Mouse (Mus musculus) neural tube, embryonic 14.5 days (tissue): ENCODE data around the gene Stk24. TPM values are rescaled to one million over a fixed set of nuclear protein-coding genes. Genes with fewer than 3 reads are reported as not detected.

Source experiments
- ATAC-seq: fragments of 200-750 bp; cut with Nextera tagmentation; 2 replicates; pipeline ENCODE4 v1.8.0; 2017; ENCODE audit warnings: low read depth, mild to moderate bottlenecking, moderate TSS enrichment, moderate library complexity
- H3K27ac ChIP-seq: fragments of 300-500 bp; sonication (generic); 2 replicates; pipeline ENCODE4 v1.5.1; 2014; ENCODE audit warnings: low read depth, mild to moderate bottlenecking, control low read depth, low read length, moderate library complexity, mixed read lengths
- H3K27me3 ChIP-seq: fragments of 300-500 bp; sonication (generic); 2 replicates; pipeline ENCODE4 v1.6.1; 2014; ENCODE audit warnings: low read length; ENCODE audit not compliant: control insufficient read depth, insufficient read depth
- H3K36me3 ChIP-seq: fragments of 300-500 bp; sonication (generic); 2 replicates; pipeline ENCODE4 v1.6.1; 2014; ENCODE audit warnings: low read length, mixed read lengths; ENCODE audit not compliant: control insufficient read depth, insufficient read depth
- H3K4me1 ChIP-seq: fragments of 300-500 bp; sonication (generic); 2 replicates; pipeline ENCODE4 v1.6.1; 2014; ENCODE audit warnings: low read length; ENCODE audit not compliant: control insufficient read depth, insufficient read depth
- H3K4me2 ChIP-seq: fragments of 300-500 bp; sonication (generic); 2 replicates; pipeline ENCODE4 v1.6.1; 2014; ENCODE audit warnings: mild to moderate bottlenecking, low read depth, low read length, control low read depth
- H3K4me3 ChIP-seq: fragments of 300-500 bp; sonication (generic); 2 replicates; pipeline ENCODE4 v1.5.1; 2014; ENCODE audit warnings: low read depth, low read length, control low read depth, mixed read lengths
- H3K9ac ChIP-seq: fragments of 300-500 bp; sonication (generic); replicated peaks from 2 replicates; pipeline ENCODE4 v1.6.1; 2014; ENCODE audit warnings: low read depth, mild to moderate bottlenecking, control low read depth, low read length, mixed read lengths
- H3K9me3 ChIP-seq: fragments of 300-500 bp; sonication (generic); 2 replicates; pipeline ENCODE4 v1.6.1; 2016; ENCODE audit warnings: low read length; ENCODE audit not compliant: control insufficient read depth
- WGBS: fragments of 180-500 bp; shearing (Covaris S2); extraction: QIAGEN DNeasy Blood & Tissue Kit; methylation state at CpG from one replicate; pipeline ENCODE4 v1.1.7; 2014; 5-methylcytosine and 5-hydroxymethylcytosine counted together
- polyA plus RNA-seq: library from polyadenylated mRNA; unstranded; fragments of >200 nt; fragmentation: Nextera tagmentation; extraction: Ambion mirVana; gene quantifications from 2 replicates; pipeline ENCODE4 v1.2.1, GENCODE M21; 2014

The Stk24 gene
- polyA plus RNA-seq, 1 experiment from 2014 or later = 19.9 TPM

DNA sequence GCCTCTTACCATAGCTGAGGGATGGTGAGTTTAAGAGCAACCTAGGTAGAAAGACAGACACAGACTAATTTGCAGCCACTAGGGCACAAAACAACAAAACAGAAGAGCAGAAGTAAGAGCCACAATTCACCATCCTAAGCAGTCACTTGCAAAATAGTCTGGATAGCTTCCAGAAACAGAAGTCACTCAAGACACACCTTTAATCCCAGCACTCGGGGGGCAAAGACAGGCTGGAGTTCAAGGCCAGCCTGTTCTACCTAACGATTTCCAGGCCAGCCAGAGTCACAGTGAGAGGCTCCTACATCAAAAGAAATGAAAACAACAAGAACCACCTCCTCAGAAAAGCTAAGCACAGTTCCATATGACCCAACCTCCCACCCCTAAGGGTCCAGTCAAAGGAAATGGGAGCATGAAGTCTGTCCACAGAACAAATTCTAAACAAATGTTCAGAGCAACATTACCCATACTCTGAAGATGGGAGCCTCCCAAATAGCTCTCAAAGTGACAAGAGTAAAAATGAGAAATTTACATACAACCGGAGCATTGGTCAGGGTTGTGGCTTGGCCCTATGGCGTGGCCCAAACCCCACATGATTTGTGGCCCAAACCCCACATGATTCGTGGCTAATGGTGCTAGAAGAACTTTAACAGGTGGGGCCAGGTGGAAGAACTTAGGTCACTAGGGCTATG, 50.3 kb downstream of the Stk24 start:
- no peak overlapping the region for H3K4me2 ChIP-seq
- no peaks in the 10 kb centered on the region for H3K9me3 ChIP-seq
- no peak overlapping the region for H3K9ac ChIP-seq
- WGBS = 85% methylated on average over 5 of the region's 5 CpGs
- H3K27ac ChIP-seq = no peak overlapping the region
- no peak overlapping the region for H3K4me3 ChIP-seq
- no peaks in the 10 kb centered on the region for H3K4me1 ChIP-seq
- no peaks in the 10 kb centered on the region for H3K36me3 ChIP-seq
- ATAC-seq = no peak
- H3K27me3 ChIP-seq = no peaks in the 10 kb centered on the region

DNA sequence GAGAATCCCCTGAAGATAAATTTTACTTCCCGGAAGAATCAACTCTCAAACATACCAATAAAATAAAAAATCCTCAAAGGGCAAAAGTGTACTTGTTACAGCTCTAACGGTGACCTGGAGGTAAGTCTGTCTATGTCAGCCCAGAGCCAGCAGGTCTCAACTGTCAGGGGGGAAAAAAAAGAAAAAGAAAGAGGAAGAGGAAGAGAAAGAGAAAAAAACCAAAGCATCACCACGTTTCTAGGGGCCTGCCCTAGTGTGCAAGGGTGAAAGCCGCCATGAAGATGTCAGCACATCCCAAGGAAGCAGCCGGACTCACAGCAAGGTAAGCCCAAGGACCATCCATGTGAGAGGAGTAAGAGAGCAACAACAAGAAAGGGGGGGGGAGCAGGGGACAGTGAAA, 50.9 kb downstream of the Stk24 start:
- Histone ChIP-seq H3K4me3 (no peak overlapping the region), H3K36me3 (no peaks in the 10 kb centered on the region), H3K27ac (no peak overlapping the region), H3K4me2 (no peak overlapping the region), H3K27me3 (no peaks in the 10 kb centered on the region), H3K4me1 (no peaks in the 10 kb centered on the region), H3K9me3 (no peaks in the 10 kb centered on the region), H3K9ac (no peak overlapping the region)
- 89% methylated on average over 5 of the region's 5 CpGs for WGBS
- ATAC-seq = no peak

DNA sequence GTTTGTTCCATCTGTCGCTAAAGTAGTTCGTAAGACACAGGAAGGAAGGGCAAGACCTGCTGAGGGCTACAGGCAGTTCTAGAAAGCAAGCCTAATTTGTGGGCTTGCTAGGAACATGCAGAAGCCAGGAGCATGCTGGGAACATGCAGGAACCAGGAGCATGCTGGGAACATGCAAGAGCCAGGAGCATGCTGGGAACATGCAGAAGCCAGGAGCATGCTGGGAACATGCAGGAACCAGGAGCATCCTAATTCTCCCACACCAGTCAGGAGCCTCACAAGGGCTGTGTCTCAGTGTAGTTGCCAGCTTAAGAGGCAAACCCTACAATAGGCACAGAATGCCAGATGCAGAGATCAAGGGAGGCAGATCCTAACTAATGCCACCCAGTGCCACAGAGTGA, 53.4 kb downstream of the Stk24 start:
- 87% methylated on average over 2 of the region's 2 CpGs for WGBS
- H3K27me3 ChIP-seq = no peaks in the 10 kb centered on the region
- H3K9me3 ChIP-seq = no peaks in the 10 kb centered on the region
- no peaks in the 10 kb centered on the region for H3K4me1 ChIP-seq
- no peak overlapping the region for H3K9ac ChIP-seq
- H3K4me3 ChIP-seq = no peak overlapping the region
- H3K4me2 ChIP-seq = no peak overlapping the region
- H3K36me3 ChIP-seq = no peaks in the 10 kb centered on the region
- no peak for ATAC-seq
- no peak overlapping the region for H3K27ac ChIP-seq

DNA sequence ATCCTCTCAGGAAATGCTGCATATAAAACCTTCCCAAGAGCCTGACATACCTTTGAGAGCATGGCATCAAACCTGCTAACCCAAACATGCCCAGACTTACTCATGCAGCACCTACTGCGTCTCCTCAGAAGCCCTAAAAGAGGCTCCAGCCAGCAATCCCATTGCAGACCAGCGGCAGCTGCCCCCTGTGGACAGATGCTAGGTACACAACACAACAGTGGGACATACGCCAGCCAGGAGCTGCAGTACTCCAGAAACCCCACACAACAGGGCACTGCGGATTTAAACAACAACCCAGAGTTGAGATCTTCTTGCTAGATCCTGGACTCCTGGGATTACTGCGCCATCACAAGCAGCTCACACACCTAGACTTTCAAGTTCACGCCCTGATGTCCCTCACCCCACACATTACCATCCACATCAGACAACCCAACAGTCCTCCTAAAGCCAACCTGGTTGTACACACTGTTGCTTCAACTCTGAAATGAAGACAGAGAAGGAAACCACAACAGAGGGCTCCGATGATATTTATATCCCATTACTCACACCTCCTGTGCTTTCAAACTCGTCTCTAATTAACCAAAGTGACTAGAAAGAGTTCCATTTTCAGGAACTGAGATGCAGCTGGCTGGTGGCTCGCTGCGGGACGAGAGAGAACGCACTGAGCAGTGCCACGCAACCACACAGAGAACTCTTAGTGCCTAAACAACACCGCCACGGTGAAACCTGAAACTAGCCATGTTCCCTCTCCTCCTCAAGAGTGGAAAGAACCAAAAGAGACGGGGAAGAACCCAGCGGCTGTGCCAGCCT, 55.1 kb downstream of the Stk24 start:
- Histone ChIP-seq H3K27ac (no peak overlapping the region), H3K4me3 (no peak overlapping the region), H3K9ac (no peak overlapping the region), H3K9me3 (no peaks in the 10 kb centered on the region), H3K4me2 (no peak overlapping the region), H3K27me3 (no peaks in the 10 kb centered on the region), H3K4me1 (no peaks in the 10 kb centered on the region), H3K36me3 (no peaks in the 10 kb centered on the region)
- 89% methylated on average over 17 of the region's 17 CpGs for WGBS
- no peak for ATAC-seq

DNA sequence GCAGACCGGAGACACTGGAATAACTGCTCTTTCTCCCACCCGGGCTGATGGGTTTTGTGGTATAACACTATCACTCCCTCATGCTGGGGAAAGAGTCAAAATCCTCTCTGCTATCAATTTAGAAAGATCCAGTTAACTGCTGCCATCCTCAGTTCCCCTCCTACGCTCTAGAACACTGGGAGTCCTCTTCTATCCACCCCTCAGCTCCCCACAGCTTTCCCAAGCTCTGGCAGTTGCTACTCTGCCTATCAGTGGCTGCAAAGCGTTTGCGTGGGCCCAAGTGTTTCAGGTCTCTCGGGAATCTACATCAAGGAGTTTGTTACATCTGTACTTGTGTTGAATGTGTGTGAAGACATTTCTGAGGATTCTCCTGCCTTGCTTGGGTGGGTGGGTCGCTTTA, 57.2 kb downstream of the Stk24 start:
- WGBS = 84% methylated on average over 7 of the region's 7 CpGs
- H3K4me2 ChIP-seq = no peak overlapping the region
- H3K27me3 ChIP-seq = no peaks in the 10 kb centered on the region
- no peak for ATAC-seq
- H3K36me3 ChIP-seq = no peaks in the 10 kb centered on the region
- H3K9ac ChIP-seq = no peak overlapping the region
- no peak overlapping the region for H3K4me3 ChIP-seq
- H3K27ac ChIP-seq = no peak overlapping the region
- no peaks in the 10 kb centered on the region for H3K9me3 ChIP-seq
- H3K4me1 ChIP-seq = no peaks in the 10 kb centered on the region

DNA sequence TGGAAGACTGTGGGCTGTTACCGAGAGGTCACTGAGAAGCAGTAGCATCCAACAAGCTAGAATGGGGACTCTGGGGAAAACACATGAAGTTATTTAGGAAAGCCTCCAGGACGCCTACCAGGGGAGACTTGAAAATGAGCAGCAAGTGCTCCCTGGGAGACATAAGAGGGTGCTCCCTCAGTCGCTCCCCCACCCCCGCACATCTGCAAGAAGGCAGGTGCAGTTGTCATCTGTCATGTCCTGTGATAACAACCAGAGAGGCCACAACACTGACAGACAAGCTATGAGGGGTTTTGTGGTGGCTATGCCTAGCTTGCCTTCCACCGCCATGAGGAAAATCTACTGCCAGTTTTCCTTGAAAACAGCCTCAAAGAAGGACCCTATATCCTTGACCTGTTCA, 57.7 kb downstream of the Stk24 start:
- Histone ChIP-seq H3K9ac (no peak overlapping the region), H3K9me3 (no peaks in the 10 kb centered on the region), H3K4me2 (no peak overlapping the region), H3K4me1 (no peaks in the 10 kb centered on the region), H3K36me3 (no peaks in the 10 kb centered on the region), H3K27me3 (no peaks in the 10 kb centered on the region), H3K27ac (no peak overlapping the region), H3K4me3 (no peak overlapping the region)
- no peak for ATAC-seq
- 90% methylated on average over 5 of the region's 5 CpGs for WGBS

DNA sequence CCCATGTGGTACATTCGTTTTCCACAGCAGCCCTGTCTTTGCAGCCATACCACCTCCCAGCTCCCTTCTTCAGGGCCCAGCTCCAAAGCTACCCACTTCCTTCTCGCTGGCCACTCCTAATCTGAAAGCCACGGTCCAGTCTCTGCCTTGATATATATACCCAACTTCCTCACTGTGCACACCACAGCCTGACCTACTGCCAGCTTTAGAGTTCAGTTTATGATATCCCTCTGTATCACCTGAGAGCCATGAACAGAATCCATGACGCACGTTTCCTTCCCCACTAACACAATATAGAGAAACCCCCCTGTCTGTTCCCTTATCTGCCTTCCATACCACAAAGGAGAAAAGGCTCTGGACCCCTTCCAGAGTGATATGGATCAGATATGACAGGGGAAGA, 61.4 kb downstream of the Stk24 start:
- no peak overlapping the region for H3K4me2 ChIP-seq
- no peaks in the 10 kb centered on the region for H3K9me3 ChIP-seq
- WGBS = 80% methylated on average over 5 of the region's 5 CpGs
- no peak overlapping the region for H3K9ac ChIP-seq
- no peaks in the 10 kb centered on the region for H3K36me3 ChIP-seq
- H3K27me3 ChIP-seq = no peaks in the 10 kb centered on the region
- ATAC-seq = no peak
- H3K27ac ChIP-seq = no peak overlapping the region
- H3K4me1 ChIP-seq = peaks cover 9% of the 10 kb centered on the region
- H3K4me3 ChIP-seq = no peak overlapping the region

DNA sequence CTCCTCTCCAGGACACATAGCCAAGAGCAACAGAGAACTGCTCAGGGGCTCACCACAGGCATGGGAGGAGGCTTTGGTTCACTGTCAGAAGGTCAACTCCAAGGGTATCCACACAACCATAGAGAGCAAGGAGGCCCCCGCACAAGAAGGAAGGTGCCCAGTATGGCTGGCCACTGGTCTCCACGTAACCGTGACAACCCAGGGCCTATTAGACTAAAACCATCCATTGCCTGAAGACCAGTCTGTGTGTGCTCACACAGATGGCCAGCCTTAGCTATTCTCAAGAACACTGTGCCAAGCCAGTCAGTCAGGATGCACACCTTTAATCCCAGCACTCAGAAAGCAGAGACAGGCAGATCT, 62.5 kb downstream of the Stk24 start:
- no peaks in the 10 kb centered on the region for H3K36me3 ChIP-seq
- H3K27me3 ChIP-seq = no peaks in the 10 kb centered on the region
- H3K9me3 ChIP-seq = no peaks in the 10 kb centered on the region
- ATAC-seq = peak; percentile 18; the same call in 1 of the 2 replicates
- 86% methylated on average over 3 of the region's 3 CpGs for WGBS
- H3K4me3 ChIP-seq = no peak overlapping the region
- no peak overlapping the region for H3K4me2 ChIP-seq
- H3K9ac ChIP-seq = no peak overlapping the region
- H3K27ac ChIP-seq = no peak overlapping the region
- H3K4me1 ChIP-seq = peaks cover 9% of the 10 kb centered on the region

DNA sequence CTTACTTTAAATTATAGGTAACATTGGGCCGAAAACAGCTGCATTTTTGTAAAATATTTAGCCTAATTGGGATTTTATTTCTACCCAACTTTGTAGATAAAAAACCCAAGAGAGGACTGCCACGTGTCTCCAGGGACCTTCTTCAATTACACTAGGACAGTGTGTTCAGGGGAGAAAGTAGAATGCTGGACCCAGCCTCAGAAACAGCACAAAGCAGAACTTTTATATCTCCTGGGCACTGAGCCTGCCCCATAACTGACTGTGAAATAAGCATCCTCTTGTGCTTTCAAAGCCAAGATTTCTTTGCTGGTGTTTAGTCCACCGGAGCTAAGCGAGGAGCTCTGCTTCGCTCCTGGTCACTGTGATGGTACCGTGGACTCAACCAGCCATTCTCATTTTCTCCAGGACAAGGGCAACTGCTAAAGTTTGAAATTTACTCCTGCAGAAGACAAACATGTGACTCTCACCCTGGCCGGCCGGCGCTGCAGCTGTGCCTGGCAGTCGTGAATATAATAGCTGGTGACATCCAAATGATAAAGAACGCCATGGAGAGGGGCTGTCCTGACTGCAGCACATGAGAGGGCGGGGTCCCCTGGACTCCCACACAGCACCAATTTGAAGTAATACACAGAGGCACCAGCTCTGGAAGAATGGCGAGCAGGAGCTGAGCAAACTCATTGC, 63.0 kb downstream of the Stk24 start:
- Histone ChIP-seq H3K4me1 (peaks cover 9% of the 10 kb centered on the region), H3K9me3 (no peaks in the 10 kb centered on the region), H3K27me3 (no peaks in the 10 kb centered on the region), H3K9ac (no peak overlapping the region), H3K4me3 (no peak overlapping the region), H3K4me2 (no peak overlapping the region), H3K27ac (no peak overlapping the region), H3K36me3 (no peaks in the 10 kb centered on the region)
- ATAC-seq = peak; percentile 29; the same call in 1 of the 2 replicates
- 51% methylated on average over 13 of the region's 13 CpGs for WGBS
